Mouse (Mus musculus) lung, postnatal 0 days (tissue): ENCODE results near the gene Sytl3.

ENCODE experiments used
- CTCF ChIP-seq: IDR thresholded peaks from 2 replicates; pipeline ENCODE4 v1.5.1; 2016; ENCODE audit warnings: antibody characterized with exemption, mild to moderate bottlenecking
- EP300 ChIP-seq: IDR thresholded peaks from 2 replicates; pipeline ENCODE4 v1.6.1; 2016; ENCODE audit warnings: antibody characterized with exemption, mild to moderate bottlenecking, control low read depth

DNA sequence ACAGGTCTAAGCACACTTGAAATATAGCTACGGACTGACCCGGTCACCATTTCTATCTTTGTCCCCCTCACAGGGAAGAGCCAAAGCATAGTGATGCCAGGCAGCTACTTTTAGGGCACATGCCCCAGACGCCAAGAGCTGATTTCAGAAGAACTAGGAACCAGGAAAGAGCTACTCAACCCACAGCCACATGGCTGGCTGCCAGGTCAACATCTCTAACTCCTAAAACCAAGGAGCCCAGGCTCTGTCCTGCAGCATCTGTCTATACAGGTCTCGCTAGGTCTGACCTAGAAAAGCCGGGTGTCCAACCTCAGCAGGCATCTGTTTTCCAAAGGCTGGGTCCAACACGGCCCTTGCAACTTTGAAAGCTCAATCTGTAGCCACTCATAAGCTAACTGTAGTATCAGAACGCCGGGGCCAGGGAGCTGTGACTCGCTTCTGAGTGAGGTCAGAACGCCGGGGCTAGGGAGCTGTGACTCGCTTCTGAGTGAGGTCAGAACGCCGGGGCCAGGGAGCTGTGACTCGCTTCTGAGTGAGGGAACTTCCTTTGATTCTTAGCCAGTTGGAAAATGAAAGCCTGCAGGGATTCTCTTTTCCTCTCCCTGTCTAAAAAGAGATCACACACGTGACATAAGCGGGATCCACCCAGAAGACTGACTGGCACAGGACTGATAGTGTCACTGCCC lies 90.0 kb downstream of the Sytl3 start:
- TF ChIP-seq CTCF (no peak), EP300 (no peak)
